Mouse (Mus musculus) Patski (cell line): Measurements from ENCODE around the gene Slc6a17. TPM values are rescaled to one million over a fixed set of nuclear protein-coding genes. Genes with fewer than 3 reads are reported as not detected.

ENCODE experiments used
- ATAC-seq: fragments of 100-300 bp; one replicate; pipeline ENCODE4 v1.8.0; 2021
- CTCF ChIA-PET: fragments of 350-600 bp; sonication (Branson Sonifier 250); formaldehyde crosslinking; loops from one replicate; lab custom pipeline; 2022; ENCODE audit warnings: inconsistent platforms; lab: Charles Lee
- POLR2A ChIA-PET: fragments of 350-600 bp; sonication (Branson Sonifier 250); formaldehyde crosslinking; loops from one replicate; lab custom pipeline; 2022; ENCODE audit warnings: antibody characterized with exemption, inconsistent platforms; lab: Charles Lee
- DNase-seq: peaks from one replicate; pipeline ENCODE4 v3.0.0-alpha.2; 2011; ENCODE audit warnings: low read depth, low spot score
- H3K27me3 ChIP-seq: fragments of 371-371 bp; one replicate; pipeline ENCODE4 v1.5.1; 2021
- CTCF ChIP-seq: fragments of 100-300 bp; IDR thresholded peaks from one replicate; pipeline ENCODE4 v1.5.1; 2021
- in situ Hi-C: fragments of 300-500 bp; cut with MboI; formaldehyde crosslinking; loops from 3 replicates; pipeline ENCODE4 v1.11.1; 2018; ENCODE audit warnings: low pct_unique_long_range_greater_than_20kb, mixed read lengths
- polyA plus RNA-seq: library from polyadenylated mRNA; unstranded; gene quantifications from one replicate; pipeline ENCODE4 v1.2.3, GENCODE M21; 2021

The Slc6a17 gene
- polyA plus RNA-seq, 1 experiment from 2014 or later: 25.5 TPM

DNA sequence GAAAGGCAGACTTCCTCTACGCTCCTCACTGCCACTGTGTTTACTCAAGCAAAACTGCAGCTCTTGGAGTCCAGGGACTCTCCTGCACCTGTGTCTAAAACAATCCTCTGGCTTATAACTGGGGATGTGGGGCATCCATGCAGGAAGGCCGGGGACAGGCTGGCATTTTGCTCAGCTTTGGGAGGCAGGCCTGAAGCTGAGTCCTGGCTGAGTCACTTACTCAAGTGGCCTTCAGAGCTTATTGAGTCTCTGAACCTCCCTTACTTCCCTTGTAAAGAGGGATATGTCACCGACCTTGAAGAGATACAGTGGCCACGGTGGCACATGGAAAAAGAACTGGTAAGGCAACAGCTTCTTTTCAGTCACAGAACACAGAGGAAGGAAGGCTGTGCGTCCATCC lies 12.8 kb upstream of the Slc6a17 start:
- no peak for ATAC-seq
- H3K27me3 ChIP-seq: no peaks in the 10 kb centered on the region
- DNase-seq: no peak
- TF ChIP-seq CTCF: no peak
- POLR2A ChIA-PET: no interaction called here
- CTCF ChIA-PET: interaction anchor here (0.8 to 3.1 kb wide), 6 partner anchors 12 to 47 kb away, joined by 3 to 12 read pairs (median 8); partner anchors contain the start of gene Slc6a17
- in situ Hi-C loops: no loop called here

DNA sequence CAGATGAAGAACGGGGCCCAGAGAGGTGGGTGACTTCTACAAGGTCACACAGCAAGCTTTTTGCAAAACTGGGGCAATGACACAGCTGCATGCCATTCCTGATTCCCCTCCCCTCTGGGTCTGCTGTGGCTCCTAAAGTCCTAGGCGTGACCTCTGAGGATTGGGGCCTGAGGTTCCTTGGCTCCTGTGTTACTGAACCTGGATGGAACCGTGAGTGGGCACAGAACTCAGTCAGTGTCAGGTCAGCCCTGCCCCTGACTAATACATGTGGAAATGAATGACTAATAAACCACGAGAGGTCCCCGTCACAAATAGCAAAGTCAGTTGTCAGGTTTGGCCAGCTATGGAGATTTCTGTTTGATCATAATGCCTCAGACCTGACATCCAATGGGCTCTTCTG lies 11.4 kb upstream of the Slc6a17 start:
- in situ Hi-C loops: no loop called here
- no peaks in the 10 kb centered on the region for H3K27me3 ChIP-seq
- TF ChIP-seq CTCF: no peak
- ATAC-seq (peak; percentile 27), DNase-seq (no peak)
- ChIA-PET CTCF (no interaction called here), POLR2A (interaction anchor here (1.0 kb wide), 1 partner anchor 21 kb away, joined by 9 read pairs; no protein-coding TSS in a partner anchor)

DNA sequence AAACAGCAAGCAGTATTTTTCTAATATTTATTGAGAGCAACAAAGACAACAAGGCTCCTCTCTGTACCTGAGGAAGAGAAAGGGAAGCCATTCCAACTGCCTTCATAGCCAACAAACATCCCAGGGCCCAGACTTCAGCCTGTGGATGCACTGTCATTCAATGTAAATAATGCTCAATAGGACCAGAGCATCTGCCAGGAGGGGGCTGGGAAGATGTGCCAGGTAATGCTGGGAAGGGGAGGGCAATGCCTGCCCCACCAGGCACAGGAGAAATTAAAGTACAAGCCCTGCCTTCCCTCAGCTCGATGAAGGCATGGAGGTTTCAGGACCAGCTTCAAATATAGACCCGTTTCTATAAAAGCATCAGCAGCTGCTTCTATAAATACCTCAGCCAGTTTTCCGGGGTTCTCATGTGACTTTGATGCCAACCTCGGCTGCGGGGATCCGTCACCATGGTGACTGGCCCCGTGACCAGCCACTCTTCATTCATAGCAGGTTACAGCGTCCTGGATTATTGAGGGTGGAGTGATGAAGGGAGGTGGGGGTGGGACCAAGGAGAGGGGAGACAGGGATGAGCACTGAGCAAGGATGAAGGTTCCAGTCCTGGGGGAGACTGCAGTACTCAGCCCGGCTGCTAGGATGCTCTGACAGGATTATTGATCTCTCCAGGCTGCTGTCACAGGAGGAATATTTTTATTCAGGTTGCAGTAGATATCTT lies 10.7 kb upstream of the Slc6a17 start:
- no peaks in the 10 kb centered on the region for H3K27me3 ChIP-seq
- DNase-seq (no peak), ATAC-seq (peak; percentile 5)
- CTCF ChIA-PET: no interaction called here
- in situ Hi-C loops: no loop called here
- POLR2A ChIA-PET: interaction anchor here (0.7 to 1.0 kb wide), 3 partner anchors 21 to 1818 kb away, joined by 4 to 9 read pairs (median 7); no protein-coding TSS in a partner anchor
- TF ChIP-seq CTCF: no peak

DNA sequence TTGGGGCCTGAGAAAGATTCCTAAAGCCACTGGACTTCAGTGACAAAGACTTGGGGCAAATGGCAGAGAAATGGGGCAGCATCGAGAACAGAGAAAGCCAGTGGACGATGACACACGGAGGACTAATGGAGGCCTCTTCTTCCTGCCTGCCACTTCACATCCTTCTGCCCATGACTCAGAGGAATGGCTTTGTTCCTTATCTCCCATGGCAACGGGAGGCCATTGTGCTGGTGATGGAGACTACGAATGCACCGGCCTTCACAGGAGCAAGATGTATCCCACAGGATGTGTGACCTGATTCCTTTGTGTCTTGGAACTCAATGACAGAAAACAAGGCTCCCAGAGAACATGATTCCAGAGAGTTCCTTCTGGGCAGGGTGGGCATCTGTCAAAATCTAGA lies 6.7 kb upstream of the Slc6a17 start:
- CTCF ChIA-PET: interaction anchor here (1.1 to 1.5 kb wide), 2 partner anchors 11 to 31 kb away, joined by 3 to 4 read pairs; no protein-coding TSS in a partner anchor
- ATAC-seq (no peak), DNase-seq (no peak)
- H3K27me3 ChIP-seq: no peaks in the 10 kb centered on the region
- POLR2A ChIA-PET: interaction anchor here (0.6 kb wide), 3 partner anchors 10 to 266 kb away, joined by 3 read pairs; no protein-coding TSS in a partner anchor
- in situ Hi-C loops: no loop called here
- no peak for TF ChIP-seq CTCF

DNA sequence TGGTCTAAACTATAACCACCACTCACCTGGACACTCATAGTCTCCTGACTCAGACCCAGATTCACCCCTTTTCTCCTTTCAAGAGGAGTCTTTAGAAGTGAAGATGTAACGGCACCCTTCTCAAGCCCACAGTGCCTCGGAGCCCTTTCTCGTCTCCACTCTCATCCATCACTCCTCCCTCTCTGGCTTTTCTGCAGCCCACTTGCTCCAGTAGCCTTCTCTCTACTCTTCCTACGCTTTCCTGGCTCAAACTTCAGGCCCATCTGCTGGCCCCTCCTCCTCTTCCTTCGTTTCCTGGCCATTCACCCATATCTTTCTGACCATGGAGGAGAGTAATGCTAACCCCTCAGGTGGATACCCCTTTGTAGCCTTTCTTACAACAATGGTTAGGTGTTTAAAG lies 3.1 kb upstream of the Slc6a17 start:
- CTCF ChIA-PET: interaction anchor here (1.2 kb wide), 1 partner anchor 15 kb away, joined by 3 read pairs; no protein-coding TSS in a partner anchor
- DNase-seq: no peak
- ATAC-seq: no peak
- TF ChIP-seq CTCF: no peak
- POLR2A ChIA-PET: no interaction called here
- in situ Hi-C loops: no loop called here
- peaks cover 5% of the 10 kb centered on the region for H3K27me3 ChIP-seq

DNA sequence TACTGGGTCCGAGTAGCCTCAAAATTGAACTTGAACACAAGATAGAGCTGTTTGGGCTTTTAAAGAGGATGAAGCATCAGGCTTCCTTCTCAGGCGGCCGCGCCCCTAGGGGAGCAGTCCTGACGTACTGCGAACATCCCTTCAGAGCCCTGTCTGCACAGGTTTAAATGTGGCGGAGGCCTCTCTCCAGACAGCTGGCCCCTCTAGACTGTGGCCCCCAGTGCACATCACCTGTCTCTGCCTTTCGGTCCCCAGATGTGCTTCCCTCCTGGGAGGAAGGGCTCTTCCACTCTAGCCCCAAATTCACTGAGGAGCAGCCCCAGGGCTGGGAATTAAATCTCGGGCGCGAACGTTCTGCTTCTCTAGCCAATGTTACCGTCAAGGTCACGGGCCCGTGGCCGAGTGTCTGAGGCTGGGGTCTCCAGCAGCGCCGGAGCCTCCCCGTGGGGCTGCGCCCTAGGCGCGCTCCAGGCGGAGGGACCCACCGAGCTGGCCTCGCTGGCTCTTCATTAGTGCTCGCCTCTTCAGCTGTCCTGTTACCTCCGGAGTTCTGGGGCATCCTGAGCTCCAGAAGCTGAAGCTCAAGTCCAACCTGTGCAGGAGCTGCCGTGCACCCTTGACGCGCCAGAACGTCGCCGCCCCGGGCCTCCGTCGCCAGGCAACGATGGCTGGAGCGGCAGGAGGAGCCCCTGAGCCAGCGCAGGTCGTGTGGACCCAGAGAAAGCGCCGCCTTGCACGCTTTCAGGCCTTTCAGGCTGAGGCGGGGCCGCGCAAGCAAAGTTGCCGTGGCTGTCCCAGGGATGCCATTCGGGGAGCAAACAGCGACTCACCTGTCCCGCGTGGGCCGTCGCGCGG lies 815 bp downstream of the Slc6a17 start:
- ChIA-PET POLR2A (interaction anchor here (1.2 kb wide), 1 partner anchor 14 kb away, joined by 4 read pairs; no protein-coding TSS in a partner anchor), CTCF (interaction anchor here (1.3 to 3.2 kb wide), 4 partner anchors 10 to 28 kb away, joined by 3 to 13 read pairs (median 8); no protein-coding TSS in a partner anchor)
- ATAC-seq (peak; percentile 58), DNase-seq (no peak)
- peaks cover 5% of the 10 kb centered on the region for H3K27me3 ChIP-seq
- TF ChIP-seq CTCF: no peak
- in situ Hi-C loops: no loop called here

DNA sequence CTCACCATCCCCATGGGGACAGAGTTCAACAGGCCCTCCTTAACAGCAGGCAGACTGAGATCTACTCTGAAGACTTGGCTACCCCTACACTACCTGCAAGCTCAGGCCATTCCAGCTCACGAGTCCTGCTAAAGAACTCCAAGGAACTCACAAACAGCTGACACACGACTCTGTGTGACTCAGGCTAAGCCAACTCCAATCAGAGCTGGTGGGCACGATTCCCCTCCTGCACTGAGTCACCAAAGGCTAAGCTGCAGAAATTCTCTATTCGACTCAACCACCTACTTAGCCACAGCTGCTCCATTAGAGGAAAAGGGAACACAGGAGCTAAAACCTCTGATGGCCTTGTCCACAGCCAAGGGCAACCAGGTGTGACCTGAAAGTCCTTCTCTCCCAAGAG lies 1.8 kb downstream of the Slc6a17 start:
- ChIA-PET CTCF (interaction anchor here (1.6 to 3.2 kb wide), 3 partner anchors 9 to 18 kb away, joined by 3 to 13 read pairs (median 12); no protein-coding TSS in a partner anchor), POLR2A (interaction anchor here (0.6 kb wide), 1 partner anchor 18 kb away, joined by 3 read pairs; no protein-coding TSS in a partner anchor)
- H3K27me3 ChIP-seq: peaks cover 5% of the 10 kb centered on the region
- in situ Hi-C loops: no loop called here
- no peak for DNase-seq
- ATAC-seq: peak; percentile 47
- no peak for TF ChIP-seq CTCF

DNA sequence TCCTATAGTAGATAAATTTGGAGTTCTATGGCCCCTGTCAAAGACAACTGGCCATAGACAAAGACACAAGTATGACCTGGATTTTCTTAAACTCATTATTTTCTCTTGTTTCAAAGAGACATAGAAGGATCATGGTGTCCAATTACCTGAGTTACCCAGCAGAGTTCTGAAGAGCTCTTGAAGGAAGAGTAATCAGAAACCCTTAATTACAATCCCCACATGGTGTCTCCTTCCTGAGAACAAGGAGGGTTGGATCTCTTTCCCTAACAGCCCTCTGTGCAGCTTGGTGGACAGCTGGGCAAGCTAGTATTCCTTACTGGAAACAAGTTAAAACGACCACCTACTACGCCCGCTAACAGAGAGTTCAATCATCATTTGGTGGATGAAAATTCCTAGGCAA lies 6.4 kb downstream of the Slc6a17 start:
- TF ChIP-seq CTCF: no peak
- H3K27me3 ChIP-seq: no peaks in the 10 kb centered on the region
- ATAC-seq: no peak
- CTCF ChIA-PET: interaction anchor here (1.2 kb wide), 1 partner anchor 16 kb away, joined by 3 read pairs; no protein-coding TSS in a partner anchor
- POLR2A ChIA-PET: no interaction called here
- DNase-seq: no peak
- in situ Hi-C loops: no loop called here

DNA sequence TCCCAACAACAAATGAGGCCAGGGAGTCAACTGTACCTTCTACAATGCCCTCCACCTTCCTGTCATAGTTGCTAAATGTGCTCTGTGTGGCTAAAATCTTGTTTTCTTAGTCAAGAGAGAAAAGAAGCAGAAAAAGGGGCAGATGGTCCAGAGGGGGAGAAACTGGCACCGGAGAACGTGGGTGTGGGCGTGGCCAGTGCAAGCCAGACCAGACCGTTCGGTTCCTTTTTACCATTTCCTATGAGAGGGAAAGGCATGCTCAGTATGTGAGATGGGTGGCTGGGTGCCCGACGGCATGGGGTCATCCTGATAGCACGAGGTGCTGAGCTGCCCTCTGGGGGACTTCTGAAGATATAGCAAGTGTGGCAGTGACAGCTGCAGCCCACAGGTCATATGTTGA lies 9.1 kb downstream of the Slc6a17 start:
- ChIA-PET POLR2A (no interaction called here), CTCF (no interaction called here)
- H3K27me3 ChIP-seq: no peaks in the 10 kb centered on the region
- in situ Hi-C loops: no loop called here
- DNase-seq (no peak), ATAC-seq (no peak)
- no peak for TF ChIP-seq CTCF

DNA sequence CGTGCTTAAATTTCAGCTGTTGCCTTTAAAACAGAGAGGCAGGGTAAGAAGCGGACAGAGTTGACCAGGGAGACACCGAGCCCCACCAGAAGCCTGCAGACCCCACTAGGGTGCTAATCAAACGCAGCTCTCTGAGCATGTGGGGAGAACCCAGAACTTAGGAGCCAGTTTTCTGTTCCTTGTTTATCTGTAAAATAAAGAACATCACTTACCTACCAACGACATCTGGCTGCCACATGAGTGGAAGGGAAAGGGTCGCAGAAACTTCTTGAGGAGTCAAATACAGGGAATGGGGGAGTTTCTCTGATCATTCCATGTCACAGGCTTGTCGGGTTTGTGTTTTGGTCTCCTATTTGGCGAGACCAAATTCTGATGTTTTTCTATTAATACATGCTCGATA lies 9.9 kb downstream of the Slc6a17 start:
- H3K27me3 ChIP-seq: no peaks in the 10 kb centered on the region
- ATAC-seq (no peak), DNase-seq (no peak)
- ChIA-PET CTCF (interaction anchor here (1.0 to 3.4 kb wide), 2 partner anchors 8 to 12 kb away, joined by 3 to 13 read pairs; no protein-coding TSS in a partner anchor), POLR2A (no interaction called here)
- in situ Hi-C loops: no loop called here
- TF ChIP-seq CTCF: no peak
